Mouse (Mus musculus) stomach, postnatal 0 days (tissue): Measurements from ENCODE around the gene Sstr4.

Source experiments
- CTCF ChIP-seq: IDR thresholded peaks from 2 replicates; pipeline ENCODE4 v1.5.1; 2016; ENCODE audit warnings: antibody characterized with exemption, low read depth, mild to moderate bottlenecking, moderate library complexity
- EP300 ChIP-seq: optimal IDR thresholded peaks from 2 replicates; pipeline ENCODE3; 2016; ENCODE audit warnings: antibody characterized with exemption

DNA sequence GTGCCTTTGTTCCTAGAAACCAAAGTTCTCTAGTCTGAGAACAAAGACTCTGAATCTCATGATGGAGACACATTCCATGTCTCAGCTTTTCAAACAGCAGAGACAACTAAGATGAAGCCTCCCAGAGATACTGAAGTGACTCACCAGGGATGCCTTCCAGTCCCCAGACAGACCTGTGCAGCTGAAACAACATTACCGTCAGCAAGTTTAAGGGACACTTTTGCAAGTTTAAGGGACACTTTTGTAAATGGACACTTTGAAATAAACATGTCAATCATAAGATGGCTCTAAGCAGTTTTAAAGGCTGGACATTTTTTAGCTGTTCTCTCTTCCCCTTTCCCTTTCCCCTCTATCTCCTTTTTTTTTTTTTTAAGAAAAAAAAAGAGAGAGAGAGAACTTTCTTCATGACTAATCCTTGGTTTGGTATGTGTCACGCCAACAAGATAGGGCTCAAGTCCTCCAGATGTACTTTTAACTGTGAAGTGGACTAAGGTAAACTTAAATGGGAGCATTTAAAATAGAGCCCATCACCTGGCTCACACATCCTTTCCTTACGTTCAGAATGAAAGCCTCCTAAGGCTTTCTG, 44.6 kb downstream of the Sstr4 start:
- TF ChIP-seq CTCF (no peak), EP300 (no peak)
